Mouse (Mus musculus): ENCODE measurements around the gene Lepr.

- no peak for TF ChIP-seq E2F4 (IDR thresholded peaks at IDR 0.05; ENCODE audit: insufficient read depth)
- TF ChIP-seq POLR2A (IDR thresholded peaks at IDR 0.05; ENCODE audit: insufficient read length, low read depth): no peak
- TF ChIP-seq MYOG (IDR thresholded peaks at IDR 0.05; ENCODE audit: control insufficient read depth in 1 of 3, insufficient read depth in 1 of 3, insufficient read length in 2 of 3, low read depth in 2 of 3): no peak
- no peak for TF ChIP-seq USF1 (IDR thresholded peaks at IDR 0.05; ENCODE audit: low read depth)
- no peak for TF ChIP-seq TCF12 (IDR thresholded peaks at IDR 0.05; ENCODE audit: insufficient read depth, poor library complexity, severe bottlenecking)
Observed at GRCm38 (mm10) chr4:101682620-101683019, 34.6 kb upstream of the Lepr start.
